Mouse (Mus musculus) myocyte (in vitro differentiated cells): Measurements from ENCODE around the gene Emg1. TPM values are rescaled to one million over a fixed set of nuclear protein-coding genes. Genes with fewer than 3 reads are reported as not detected.
"Not testable (repeated sequence)": the region's sequence is repeated elsewhere in the genome, so short reads cannot be mapped to it uniquely, and the experiment has no call there.

Source experiments
- H3K27me3 ChIP-seq: one replicate; pipeline ENCODE4 v1.6.1; 2011; ENCODE audit not compliant: control insufficient read depth, insufficient read depth, insufficient read length
- H3K36me3 ChIP-seq: one replicate; pipeline ENCODE4 v1.6.1; 2011; ENCODE audit not compliant: control insufficient read depth, insufficient read depth
- H3K4me2 ChIP-seq: one replicate; pipeline ENCODE4 v1.6.1; 2011; ENCODE audit warnings: low read depth, control low read depth
- H3K4me3 ChIP-seq: one replicate; pipeline ENCODE4 v1.5.1; 2011; ENCODE audit warnings: mild to moderate bottlenecking, control low read depth, moderate library complexity
- H3K79me2 ChIP-seq: one replicate; pipeline ENCODE4 v1.6.1; 2011; ENCODE audit not compliant: control insufficient read depth, insufficient read depth
- H3ac ChIP-seq: one replicate; pipeline ENCODE4 v1.6.1; 2011; ENCODE audit not compliant: control insufficient read depth, insufficient read length
- CEBPB ChIP-seq: IDR thresholded peaks from 2 replicates; pipeline ENCODE4 v1.6.1; 2011; ENCODE audit warnings: mild to moderate bottlenecking, moderate library complexity; ENCODE audit not compliant: poor library complexity, insufficient read depth, severe bottlenecking
- E2F4 ChIP-seq: IDR thresholded peaks from one replicate; pipeline ENCODE4 v1.6.1; 2011; ENCODE audit warnings: mild to moderate bottlenecking, control low read depth, moderate library complexity; ENCODE audit not compliant: insufficient read depth
- MAX ChIP-seq: IDR thresholded peaks from one replicate; pipeline ENCODE4 v1.6.1; 2011; ENCODE audit warnings: low read depth, mild to moderate bottlenecking, control low read depth
- MYOD1 ChIP-seq, 3 experiments: IDR thresholded peaks; one replicate each; pipeline ENCODE4 v1.6.1; 2011; ENCODE audit warnings: control low read depth in 2 of 3, low read depth in 2 of 3, mild to moderate bottlenecking in 2 of 3, moderate library complexity in 1 of 3; ENCODE audit not compliant: insufficient read length in 2 of 3, control insufficient read depth in 1 of 3
- MYOG ChIP-seq, 3 experiments: IDR thresholded peaks; one replicate each; pipeline ENCODE4 v1.6.1; 2011; ENCODE audit warnings: control low read depth in 2 of 3, low read depth in 2 of 3, mild to moderate bottlenecking in 2 of 3; ENCODE audit not compliant: insufficient read length in 2 of 3, control insufficient read depth in 1 of 3, insufficient read depth in 1 of 3
- POLR2A ChIP-seq: IDR thresholded peaks from one replicate; pipeline ENCODE4 v1.6.1; 2011; ENCODE audit warnings: low read depth, mild to moderate bottlenecking, control low read depth, moderate library complexity; ENCODE audit not compliant: insufficient read length
- POLR2AphosphoS2 ChIP-seq: IDR thresholded peaks from one replicate; pipeline ENCODE4 v1.6.1; 2011; ENCODE audit warnings: low read depth, control low read depth; ENCODE audit not compliant: insufficient read length
- REST ChIP-seq: IDR thresholded peaks from one replicate; pipeline ENCODE4 v1.6.1; 2011; ENCODE audit warnings: mild to moderate bottlenecking, control low read depth, moderate library complexity; ENCODE audit not compliant: insufficient read depth, insufficient read length
- SRF ChIP-seq: IDR thresholded peaks from one replicate; pipeline ENCODE4 v1.6.1; 2011; ENCODE audit warnings: low read depth; ENCODE audit not compliant: control insufficient read depth, insufficient read length
- TCF12 ChIP-seq: IDR thresholded peaks from one replicate; pipeline ENCODE4 v1.6.1; 2011; ENCODE audit warnings: mild to moderate bottlenecking, control low read depth; ENCODE audit not compliant: poor library complexity, insufficient read depth, severe bottlenecking
- TCF3 ChIP-seq: IDR thresholded peaks from one replicate; pipeline ENCODE4 v1.6.1; 2011; ENCODE audit warnings: low read depth, control low read depth; ENCODE audit not compliant: insufficient read length
- USF1 ChIP-seq: IDR thresholded peaks from one replicate; pipeline ENCODE4 v1.6.1; 2011; ENCODE audit warnings: low read depth, mild to moderate bottlenecking, control low read depth, moderate library complexity
- polyA plus RNA-seq: library from polyadenylated mRNA; unstranded; fragments of >200 nt; fragmentation: generic; extraction: Trizol; gene quantifications from one replicate; pipeline ENCODE4 v1.2.1, GENCODE M21; 2012; ENCODE audit warnings: missing spikeins

Gene Emg1
- polyA plus RNA-seq, 1 experiment: 103 TPM

GRCm38 (mm10) chr6:124685606-124686386, 26.2 kb downstream of the Emg1 start:
- H3K27me3 ChIP-seq: no peaks in the 10 kb centered on the region
- H3K4me3 ChIP-seq: no peak overlapping the region
- H3ac ChIP-seq: no peak overlapping the region
- H3K79me2 ChIP-seq: peaks cover 14% of the 10 kb centered on the region
- H3K36me3 ChIP-seq: peaks cover 2% of the 10 kb centered on the region
- no peak for TF ChIP-seq SRF
- no peak for TF ChIP-seq USF1
- no peak for TF ChIP-seq REST
- TF ChIP-seq MYOD1 (IDR thresholded peaks at IDR 0.05; ENCODE audit: control insufficient read depth in 1 of 3, insufficient read length in 2 of 3, low read depth in 2 of 3): no peak
- TF ChIP-seq CEBPB: no peak
- TF ChIP-seq TCF12: no peak
- TF ChIP-seq MAX: no peak
- TF ChIP-seq TCF3: no peak
- TF ChIP-seq MYOG (IDR thresholded peaks at IDR 0.05; ENCODE audit: control insufficient read depth in 1 of 3, insufficient read depth in 1 of 3, insufficient read length in 2 of 3, low read depth in 2 of 3): no peak
- no peak for TF ChIP-seq POLR2AphosphoS2
- no peak for TF ChIP-seq E2F4
- H3K4me2 ChIP-seq: no peak overlapping the region

GRCm38 (mm10) chr6:124683591-124684417, 28.2 kb downstream of the Emg1 start:
- peak overlapping the region; percentile 27 for H3K4me2 ChIP-seq
- H3K36me3 ChIP-seq: peaks cover 2% of the 10 kb centered on the region
- no peaks in the 10 kb centered on the region for H3K27me3 ChIP-seq
- H3K4me3 ChIP-seq: no peak overlapping the region
- peaks cover 14% of the 10 kb centered on the region for H3K79me2 ChIP-seq
- TF ChIP-seq TCF12 (no peak), MAX (no peak), SRF (no peak), MYOD1 (IDR thresholded peaks at IDR 0.05; ENCODE audit: control insufficient read depth in 1 of 3, insufficient read length in 2 of 3, low read depth in 2 of 3) (no peak), CEBPB (no peak), MYOG (IDR thresholded peaks at IDR 0.05; ENCODE audit: control insufficient read depth in 1 of 3, insufficient read depth in 1 of 3, insufficient read length in 2 of 3, low read depth in 2 of 3) (no peak), POLR2A (no peak), REST (no peak), E2F4 (no peak), TCF3 (no peak), POLR2AphosphoS2 (no peak), USF1 (no peak)
- H3ac ChIP-seq: no peak overlapping the region

- H3K36me3 ChIP-seq, H3K4me2 ChIP-seq, H3K79me2 ChIP-seq, H3ac ChIP-seq, H3K4me3 ChIP-seq, H3K27me3 ChIP-seq: not testable (repeated sequence)
Observed at GRCm38 (mm10) chr6:124682291-124682690, 29.7 kb downstream of the Emg1 start.

GRCm38 (mm10) chr6:124679486-124679885, 32.5 kb downstream of the Emg1 start:
- Histone ChIP-seq H3K36me3 (peaks cover 8% of the 10 kb centered on the region), H3K79me2 (peaks cover 10% of the 10 kb centered on the region), H3ac (no peak overlapping the region), H3K4me2 (no peak overlapping the region), H3K4me3 (no peak overlapping the region), H3K27me3 (no peaks in the 10 kb centered on the region)
- TF ChIP-seq REST (no peak), TCF3 (no peak), MYOD1 (IDR thresholded peaks at IDR 0.05; ENCODE audit: control insufficient read depth in 1 of 3, insufficient read length in 2 of 3, low read depth in 2 of 3) (no peak), CEBPB (no peak)

GRCm38 (mm10) chr6:124678769-124679168, 33.2 kb downstream of the Emg1 start:
- Histone ChIP-seq H3ac (no peak overlapping the region), H3K27me3 (no peaks in the 10 kb centered on the region), H3K79me2 (peaks cover 10% of the 10 kb centered on the region), H3K4me3 (no peak overlapping the region), H3K36me3 (peaks cover 8% of the 10 kb centered on the region), H3K4me2 (no peak overlapping the region)
- TF ChIP-seq REST (no peak), CEBPB (no peak), USF1 (no peak), MYOD1 (IDR thresholded peaks at IDR 0.05; ENCODE audit: control insufficient read depth in 1 of 3, insufficient read length in 2 of 3, low read depth in 2 of 3) (no peak), SRF (no peak), TCF12 (no peak), MAX (no peak), MYOG (IDR thresholded peaks at IDR 0.05; ENCODE audit: control insufficient read depth in 1 of 3, insufficient read depth in 1 of 3, insufficient read length in 2 of 3, low read depth in 2 of 3) (no peak), POLR2A (no peak)
